Mouse (Mus musculus): ENCODE results near the gene Ftl1.

- TF ChIP-seq POLR2A (IDR thresholded peaks at IDR 0.05; ENCODE audit: insufficient read length, low read depth) (no peak), POLR2AphosphoS2 (IDR thresholded peaks at IDR 0.05; ENCODE audit: insufficient read length, low read depth) (no peak)
Observed at GRCm38 (mm10) chr7:45487861-45488292, 28.2 kb upstream of the Ftl1 start.

All from myocyte (in vitro differentiated cells).